Mouse (Mus musculus) neural tube, embryonic 15.5 days (tissue): ENCODE measurements around the gene Nkd2. TPM values are rescaled to one million over a fixed set of nuclear protein-coding genes. Genes with fewer than 3 reads are reported as not detected.

Experiments used
- ATAC-seq: fragments of 200-750 bp; cut with Nextera tagmentation; 2 replicates; pipeline ENCODE4 v1.8.0; 2017; ENCODE audit warnings: mild to moderate bottlenecking, moderate TSS enrichment, moderate library complexity; ENCODE audit not compliant: low FRiP score
- H3K27ac ChIP-seq: fragments of 300-500 bp; sonication (generic); replicated peaks from 2 replicates; pipeline ENCODE4 v1.5.1; 2015; ENCODE audit warnings: mild to moderate bottlenecking, inconsistent platforms
- H3K27me3 ChIP-seq: fragments of 300-500 bp; sonication (generic); replicated peaks from 2 replicates; pipeline ENCODE4 v1.6.1; 2015; ENCODE audit warnings: inconsistent platforms
- H3K36me3 ChIP-seq: fragments of 300-500 bp; sonication (generic); 2 replicates; pipeline ENCODE4 v1.6.1; 2015; ENCODE audit warnings: inconsistent platforms
- H3K4me1 ChIP-seq: fragments of 300-500 bp; sonication (generic); 2 replicates; pipeline ENCODE4 v1.6.1; 2015; ENCODE audit warnings: inconsistent platforms
- H3K4me2 ChIP-seq: fragments of 300-500 bp; sonication (generic); 2 replicates; pipeline ENCODE4 v1.6.1; 2015; ENCODE audit warnings: inconsistent platforms, mild to moderate bottlenecking, moderate library complexity
- H3K4me3 ChIP-seq: fragments of 300-500 bp; sonication (generic); replicated peaks from 2 replicates; pipeline ENCODE4 v1.5.1; 2015; ENCODE audit warnings: mild to moderate bottlenecking, inconsistent platforms
- H3K9ac ChIP-seq: fragments of 300-500 bp; sonication (generic); replicated peaks from 2 replicates; pipeline ENCODE4 v1.6.1; 2015; ENCODE audit warnings: mild to moderate bottlenecking, inconsistent platforms
- H3K9me3 ChIP-seq: fragments of 300-500 bp; sonication (generic); replicated peaks from 2 replicates; pipeline ENCODE4 v1.6.1; 2016; ENCODE audit warnings: inconsistent platforms
- WGBS: fragments of 180-500 bp; shearing (Covaris S2); methylation state at CpG from one replicate; pipeline ENCODE4 v1.1.7; 2015; ENCODE audit warnings: mixed read lengths; 5-methylcytosine and 5-hydroxymethylcytosine counted together
- polyA plus RNA-seq: library from polyadenylated mRNA; unstranded; fragments of >200 nt; fragmentation: Nextera tagmentation; extraction: Ambion mirVana; gene quantifications from 2 replicates; pipeline ENCODE4 v1.2.1, GENCODE M21; 2015

The Nkd2 gene
- 12.2 and 12.7 TPM in 2 replicates for polyA plus RNA-seq

DNA sequence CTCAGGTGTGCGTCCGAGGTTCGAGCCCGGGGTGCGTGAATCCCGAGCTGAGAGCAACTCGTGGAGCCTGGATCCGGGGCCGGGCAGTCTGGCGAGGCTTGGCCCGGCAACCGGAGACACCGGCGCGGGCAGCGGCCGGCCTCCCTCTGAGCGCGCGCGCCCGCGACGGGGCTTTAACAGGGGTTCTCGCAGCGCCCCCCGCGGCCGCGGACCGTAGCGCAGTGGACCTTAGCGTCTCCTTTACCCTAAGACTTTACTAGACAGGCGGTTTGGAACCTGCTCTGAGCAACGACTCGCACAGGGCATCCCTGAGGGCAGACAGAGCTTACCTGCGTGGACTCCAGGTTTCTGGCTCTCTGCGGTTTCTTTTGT lies at the start of gene Nkd2:
Gene Nkd2 (minus strand): TSS at position 167 of the 372 bp plus-strand sequence.
- peak within 1 kb of the TSS; percentile 91 for H3K4me2 ChIP-seq
- H3K9ac ChIP-seq = peak within 1 kb of the TSS; percentile 69
- no peak within 1 kb of the TSS for H3K27ac ChIP-seq
- H3K4me3 ChIP-seq = peak within 1 kb of the TSS; percentile 66
- H3K4me1 ChIP-seq = peaks cover 10% of the 10 kb centered on the region; the same call in 1 of the 2 replicates
- 1% methylated on average over 38 of the region's 38 CpGs for WGBS
- H3K9me3 ChIP-seq = no peaks in the 10 kb centered on the region
- peaks cover 12% of the 10 kb centered on the region; the same call in 1 of the 2 replicates for H3K27me3 ChIP-seq
- no peaks in the 10 kb centered on the region for H3K36me3 ChIP-seq
- peak; percentile 90 for ATAC-seq

DNA sequence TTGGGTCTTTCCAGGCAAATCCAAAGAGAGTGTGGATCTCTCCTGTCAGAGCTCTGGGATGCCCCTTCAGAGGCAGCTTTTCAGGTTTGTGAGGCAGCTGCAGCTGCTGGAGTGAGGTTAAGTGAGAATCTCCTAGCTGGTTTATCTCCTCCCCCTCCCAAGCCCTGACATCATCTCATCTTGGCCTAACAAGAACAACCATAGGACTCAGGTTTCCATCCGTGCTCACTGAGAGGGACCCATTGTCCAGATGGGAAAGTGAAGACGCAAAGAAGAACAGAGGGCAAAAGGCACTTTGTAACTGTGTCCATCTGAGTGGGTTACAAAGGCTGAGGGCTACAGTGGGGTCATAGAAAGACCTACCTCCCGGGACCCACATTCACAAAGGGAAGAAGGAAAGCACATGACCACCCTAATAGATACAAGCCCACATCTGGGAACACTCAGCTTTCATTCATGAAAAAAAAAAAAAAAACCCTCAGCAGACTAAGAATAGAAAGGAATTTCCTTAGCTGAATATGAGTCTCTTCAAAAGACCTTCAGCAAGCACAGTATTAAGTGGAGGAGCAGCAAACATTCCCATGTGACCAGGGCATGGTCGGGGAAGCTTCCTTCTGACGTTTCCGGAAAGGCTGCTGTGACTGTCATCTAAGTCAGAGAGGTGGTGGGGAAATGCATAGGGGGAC lies 45.2 kb upstream of the Nkd2 start:
- H3K9me3 ChIP-seq = no peaks in the 10 kb centered on the region
- no peaks in the 10 kb centered on the region for H3K36me3 ChIP-seq
- no peak overlapping the region for H3K4me3 ChIP-seq
- no peak for ATAC-seq
- no peak overlapping the region for H3K4me2 ChIP-seq
- no peaks in the 10 kb centered on the region for H3K4me1 ChIP-seq
- no peak overlapping the region for H3K9ac ChIP-seq
- H3K27me3 ChIP-seq = no peaks in the 10 kb centered on the region
- 68% methylated on average over 6 of the region's 6 CpGs for WGBS
- no peak overlapping the region for H3K27ac ChIP-seq

DNA sequence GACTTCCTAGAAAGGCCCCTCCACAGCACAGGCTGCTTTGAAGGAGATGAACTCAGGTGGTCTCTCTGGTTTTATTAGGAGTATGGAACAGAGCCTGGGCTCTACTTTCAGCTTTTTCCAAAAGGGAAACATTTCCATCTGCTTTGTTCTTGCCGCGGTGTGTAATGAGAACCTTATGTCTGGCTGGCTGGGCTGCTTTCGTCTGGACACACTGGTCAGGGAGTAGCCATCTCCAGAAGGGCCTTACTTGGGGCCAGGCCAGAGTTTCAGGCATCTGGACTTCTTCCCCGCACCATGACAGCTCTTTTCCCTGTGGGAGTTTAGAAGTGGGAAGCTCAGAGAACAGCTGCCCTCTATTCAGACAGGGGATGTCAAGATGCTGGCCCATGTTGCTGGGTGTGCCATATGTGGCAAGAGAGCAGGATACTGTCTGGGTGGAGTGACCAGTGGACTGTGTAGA lies 40.0 kb upstream of the Nkd2 start:
- Histone ChIP-seq H3K4me2 (no peak overlapping the region), H3K36me3 (no peaks in the 10 kb centered on the region), H3K9me3 (no peaks in the 10 kb centered on the region), H3K4me1 (no peaks in the 10 kb centered on the region), H3K9ac (no peak overlapping the region), H3K27ac (no peak overlapping the region), H3K4me3 (no peak overlapping the region), H3K27me3 (no peaks in the 10 kb centered on the region)
- no peak for ATAC-seq
- WGBS = 87% methylated on average over 4 of the region's 4 CpGs

DNA sequence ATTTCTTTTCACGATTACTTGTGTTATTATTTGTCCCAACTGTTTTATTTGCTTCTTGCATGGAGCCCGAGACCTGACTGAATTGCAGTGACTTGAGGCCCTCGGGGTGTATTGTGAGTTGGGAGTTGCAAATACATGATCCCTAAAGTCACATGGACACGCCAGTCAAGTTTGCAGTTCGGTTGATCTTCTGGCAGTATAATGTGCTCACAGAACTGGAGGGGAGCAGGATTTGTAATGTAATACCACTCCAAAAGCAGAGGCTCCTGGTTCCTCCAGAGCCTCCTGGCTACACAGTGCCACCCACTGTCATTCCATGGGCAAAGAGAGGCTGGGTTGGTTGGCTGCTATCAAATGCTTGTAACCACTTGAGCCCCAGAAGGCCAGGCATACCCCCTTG lies 39.2 kb upstream of the Nkd2 start:
- H3K4me1 ChIP-seq = no peaks in the 10 kb centered on the region
- no peak overlapping the region for H3K9ac ChIP-seq
- H3K4me3 ChIP-seq = no peak overlapping the region
- no peaks in the 10 kb centered on the region for H3K27me3 ChIP-seq
- no peak overlapping the region for H3K27ac ChIP-seq
- H3K9me3 ChIP-seq = no peaks in the 10 kb centered on the region
- 89% methylated on average over 5 of the region's 5 CpGs for whole genome bisulfite sequencing
- ATAC-seq = no peak
- H3K4me2 ChIP-seq = no peak overlapping the region
- no peaks in the 10 kb centered on the region for H3K36me3 ChIP-seq

DNA sequence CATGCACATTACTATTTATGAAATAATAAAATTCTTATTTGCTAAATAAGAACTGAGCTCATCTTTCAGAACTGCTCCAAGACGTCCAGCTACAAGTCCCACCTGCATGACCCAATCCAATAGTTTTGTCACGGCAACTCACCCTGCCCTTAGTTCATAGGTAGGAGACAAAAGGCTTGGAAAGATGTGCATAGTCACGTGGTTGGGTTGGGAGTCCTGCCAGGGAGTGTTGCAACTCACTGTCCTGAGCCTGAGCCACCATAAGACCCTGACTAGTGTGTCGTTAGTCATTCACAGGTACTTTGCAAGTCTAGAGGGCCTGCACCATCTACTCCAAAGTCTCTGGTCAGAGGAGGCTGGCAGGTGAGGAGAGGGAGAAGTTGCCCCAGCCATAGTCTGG lies 38.6 kb upstream of the Nkd2 start:
- Histone ChIP-seq H3K36me3 (no peaks in the 10 kb centered on the region), H3K9ac (no peak overlapping the region), H3K4me3 (no peak overlapping the region), H3K4me1 (no peaks in the 10 kb centered on the region), H3K4me2 (no peak overlapping the region), H3K27me3 (no peaks in the 10 kb centered on the region), H3K9me3 (no peaks in the 10 kb centered on the region), H3K27ac (no peak overlapping the region)
- WGBS = 78% methylated on average over 4 of the region's 4 CpGs
- no peak for ATAC-seq

DNA sequence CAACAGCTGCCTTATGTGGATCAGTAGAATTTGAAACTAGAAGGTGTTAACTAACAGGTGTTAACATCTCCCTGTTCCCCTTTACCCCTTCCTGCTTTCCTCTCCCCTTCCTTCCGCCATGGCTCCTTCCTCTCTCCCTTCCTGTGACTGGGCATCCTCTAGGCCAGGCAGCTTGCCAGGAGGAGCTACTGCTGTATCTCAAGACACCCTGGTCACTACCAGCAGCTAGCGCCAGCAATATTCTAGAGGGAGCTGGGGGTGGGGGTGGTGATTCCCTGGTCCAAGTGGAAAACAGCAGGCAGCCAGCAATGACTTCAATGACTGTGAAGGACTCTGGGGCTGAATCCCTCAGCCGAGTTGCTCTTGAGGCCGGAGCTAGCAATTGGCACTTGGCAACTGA lies 38.2 kb upstream of the Nkd2 start:
- H3K9me3 ChIP-seq = no peaks in the 10 kb centered on the region
- no peak overlapping the region for H3K4me2 ChIP-seq
- no peak overlapping the region for H3K27ac ChIP-seq
- H3K4me3 ChIP-seq = no peak overlapping the region
- no peaks in the 10 kb centered on the region for H3K27me3 ChIP-seq
- no peak for ATAC-seq
- no peak overlapping the region for H3K9ac ChIP-seq
- no peaks in the 10 kb centered on the region for H3K4me1 ChIP-seq
- H3K36me3 ChIP-seq = no peaks in the 10 kb centered on the region
- 78% methylated on average over 4 of the region's 4 CpGs for WGBS

DNA sequence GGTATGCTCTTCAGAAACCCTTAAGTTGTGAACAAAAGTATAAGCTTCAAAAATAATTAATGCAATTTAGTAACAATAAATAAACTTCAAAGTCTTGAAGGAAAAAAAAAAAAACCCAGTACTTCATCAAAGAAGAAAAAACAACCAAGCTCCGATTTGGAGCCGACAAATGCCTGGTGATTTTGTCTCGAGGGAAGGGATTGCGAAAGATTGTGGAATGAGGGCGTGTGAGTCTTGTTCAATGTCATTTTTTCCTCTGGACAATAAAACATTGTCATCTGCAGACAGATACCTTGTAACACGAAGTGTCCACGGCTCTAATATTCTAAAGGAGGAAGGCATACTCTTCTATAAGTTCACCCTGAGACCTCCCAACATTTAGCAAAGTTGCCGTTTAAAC lies 33.9 kb upstream of the Nkd2 start:
- Histone ChIP-seq H3K9ac (no peak overlapping the region), H3K4me1 (no peaks in the 10 kb centered on the region), H3K9me3 (no peaks in the 10 kb centered on the region), H3K27ac (no peak overlapping the region), H3K36me3 (no peaks in the 10 kb centered on the region), H3K4me3 (no peak overlapping the region), H3K4me2 (no peak overlapping the region), H3K27me3 (no peaks in the 10 kb centered on the region)
- ATAC-seq = no peak
- WGBS = 85% methylated on average over 8 of the region's 8 CpGs

DNA sequence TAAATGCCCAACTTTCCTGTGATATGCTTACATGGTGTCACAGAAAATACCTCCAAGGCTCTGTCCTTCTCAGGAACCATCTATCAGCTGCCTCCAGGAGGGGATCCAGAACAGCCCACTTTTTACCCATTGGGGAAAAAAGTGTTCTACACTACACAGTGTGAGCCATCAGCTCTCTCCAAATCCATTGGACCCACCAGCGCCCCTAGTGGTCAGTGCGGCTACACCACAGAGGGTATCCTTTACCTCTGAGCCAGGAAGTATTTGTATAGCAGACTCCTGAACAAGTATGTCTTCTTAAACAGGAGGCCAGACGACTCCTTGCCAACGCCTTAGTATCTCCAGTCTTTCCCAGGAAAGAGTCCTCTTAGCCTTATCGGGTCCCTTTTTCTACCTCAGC lies 32.4 kb upstream of the Nkd2 start:
- Histone ChIP-seq H3K9ac (no peak overlapping the region), H3K4me3 (no peak overlapping the region), H3K4me2 (no peak overlapping the region), H3K27ac (no peak overlapping the region), H3K36me3 (no peaks in the 10 kb centered on the region), H3K27me3 (no peaks in the 10 kb centered on the region), H3K4me1 (no peaks in the 10 kb centered on the region), H3K9me3 (no peaks in the 10 kb centered on the region)
- WGBS = 92% methylated on average over 5 of the region's 5 CpGs
- no peak for ATAC-seq

DNA sequence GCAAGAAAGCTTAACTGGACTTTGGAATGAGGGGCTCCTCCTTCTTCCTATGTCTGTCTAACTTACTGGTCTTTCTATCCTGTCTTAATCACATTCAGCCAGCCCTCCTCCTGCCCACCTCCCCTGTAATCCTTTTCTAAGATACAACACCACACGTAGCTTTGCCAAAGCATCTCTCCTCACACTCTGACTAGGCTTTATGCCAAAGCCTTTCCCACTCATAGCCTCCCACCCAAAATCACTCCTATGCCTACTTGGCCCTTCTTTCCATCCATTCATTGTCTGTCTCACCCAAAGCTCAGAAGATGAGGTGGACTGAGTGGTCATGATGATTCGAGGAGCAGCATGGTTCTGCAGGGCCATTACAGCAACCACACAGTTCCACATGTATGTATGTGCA lies 24.7 kb upstream of the Nkd2 start:
- ATAC-seq = no peak
- Histone ChIP-seq H3K4me1 (no peaks in the 10 kb centered on the region), H3K9me3 (no peaks in the 10 kb centered on the region), H3K27me3 (no peaks in the 10 kb centered on the region), H3K4me3 (no peak overlapping the region), H3K4me2 (no peak overlapping the region), H3K27ac (no peak overlapping the region), H3K9ac (no peak overlapping the region), H3K36me3 (no peaks in the 10 kb centered on the region)
- 73% methylated on average over 2 of the region's 2 CpGs for WGBS

DNA sequence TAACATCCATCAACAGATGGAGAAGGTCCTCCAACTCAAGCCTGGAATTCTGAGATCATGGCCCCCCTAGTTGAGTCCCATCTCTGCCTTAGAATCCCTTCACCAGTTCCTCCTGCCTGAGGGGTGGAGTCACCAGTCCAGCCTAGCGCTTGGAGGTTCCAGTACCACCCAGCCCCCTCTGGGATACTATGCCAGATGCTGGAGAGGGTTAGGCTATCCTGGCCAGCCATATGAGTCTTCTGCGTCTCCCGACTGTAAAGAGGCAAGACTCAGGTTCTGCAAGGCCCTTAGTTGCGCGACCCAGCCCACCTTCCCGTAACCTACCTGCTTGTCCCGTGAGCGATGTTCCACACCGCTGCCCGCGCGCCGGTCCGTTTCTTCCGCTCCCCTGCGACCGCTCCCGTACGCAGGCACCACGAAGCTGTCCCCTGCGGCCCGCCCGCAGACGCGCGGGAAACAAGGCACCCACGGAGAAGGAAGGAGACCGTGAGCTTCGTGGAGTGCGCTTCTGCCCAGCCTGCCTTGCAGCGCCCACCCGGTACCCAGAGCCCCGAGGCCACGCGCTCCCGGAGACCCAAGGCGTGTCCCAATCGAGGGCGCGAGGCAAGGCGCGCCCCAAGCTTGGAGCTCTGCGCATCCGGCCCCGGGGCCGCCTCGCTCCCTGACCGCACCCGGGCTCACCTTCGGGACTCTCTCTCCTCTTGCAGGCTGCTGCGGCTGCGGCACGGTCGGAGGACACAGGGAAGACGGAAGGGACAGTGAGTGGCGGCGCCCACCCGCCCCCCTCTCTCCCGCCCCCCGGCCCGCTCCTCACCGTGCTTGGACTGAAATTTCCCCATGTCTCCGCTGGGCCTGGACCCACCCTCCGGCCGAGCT lies 604 bp downstream of the Nkd2 start:
- WGBS = under 1% methylated on average over 65 of the region's 65 CpGs
- peak overlapping the region; percentile 69 for H3K9ac ChIP-seq
- peaks cover 10% of the 10 kb centered on the region; the same call in 1 of the 2 replicates for H3K4me1 ChIP-seq
- peaks cover 12% of the 10 kb centered on the region; the same call in 1 of the 2 replicates for H3K27me3 ChIP-seq
- no peak overlapping the region for H3K27ac ChIP-seq
- H3K36me3 ChIP-seq = no peaks in the 10 kb centered on the region
- peak overlapping the region; percentile 91 for H3K4me2 ChIP-seq
- H3K4me3 ChIP-seq = peak overlapping the region; percentile 66
- ATAC-seq = peak; percentile 84
- H3K9me3 ChIP-seq = no peaks in the 10 kb centered on the region

DNA sequence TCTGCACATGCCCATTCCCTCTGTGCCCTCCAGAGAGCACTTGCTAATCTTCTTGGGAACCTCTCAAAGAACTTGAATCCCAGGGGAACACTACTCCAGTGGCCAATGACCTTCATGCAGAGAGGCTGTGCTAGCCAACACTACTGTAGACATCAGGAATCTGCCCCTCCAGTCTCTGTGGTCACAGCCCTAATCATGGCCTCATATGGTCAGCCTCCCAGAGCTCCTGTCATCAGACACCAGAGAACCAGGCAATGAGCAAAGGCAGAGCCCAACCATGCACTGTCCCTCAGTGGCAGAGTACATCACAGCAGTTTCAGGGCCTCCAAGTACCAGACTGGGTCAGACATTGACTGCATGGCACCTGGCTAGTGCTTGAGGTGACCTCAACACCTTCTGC lies 4.7 kb downstream of the Nkd2 start:
- H3K36me3 ChIP-seq = no peaks in the 10 kb centered on the region
- peaks cover 6% of the 10 kb centered on the region; the same call in 1 of the 2 replicates for H3K27me3 ChIP-seq
- H3K4me2 ChIP-seq = no peak overlapping the region
- no peaks in the 10 kb centered on the region for H3K9me3 ChIP-seq
- H3K9ac ChIP-seq = no peak overlapping the region
- peaks cover 14% of the 10 kb centered on the region; the same call in 1 of the 2 replicates for H3K4me1 ChIP-seq
- H3K27ac ChIP-seq = no peak overlapping the region
- no peak overlapping the region for H3K4me3 ChIP-seq
- no peak for ATAC-seq

DNA sequence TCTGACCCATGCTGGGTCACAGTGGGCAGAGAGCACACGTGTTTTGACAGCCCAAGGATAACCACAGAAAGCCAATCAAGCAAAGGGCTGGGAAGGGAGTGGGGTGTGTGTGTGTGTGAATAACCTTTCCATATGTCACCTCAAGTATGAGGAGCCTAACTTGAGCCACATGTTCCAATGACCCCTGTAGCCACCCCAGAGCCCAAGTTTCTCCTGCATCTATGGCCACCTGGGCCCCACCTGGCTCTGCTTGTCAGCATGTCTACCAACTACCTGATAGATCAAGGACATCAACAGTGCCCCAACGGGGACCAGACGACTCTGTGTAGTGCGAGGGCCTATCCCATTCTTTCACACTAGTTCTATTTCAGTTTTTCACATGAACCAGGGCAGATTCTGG lies 7.7 kb downstream of the Nkd2 start:
- ATAC-seq = no peak
- Histone ChIP-seq H3K27ac (no peak overlapping the region), H3K9ac (no peak overlapping the region), H3K36me3 (no peaks in the 10 kb centered on the region), H3K4me2 (no peak overlapping the region), H3K27me3 (0 out of 2 replicates have a peak, but pooled peaks cover 1% of the 10 kb centered on the region), H3K4me3 (no peak overlapping the region), H3K9me3 (no peaks in the 10 kb centered on the region), H3K4me1 (peaks cover 24% of the 10 kb centered on the region)
- 86% methylated on average over 4 of the region's 4 CpGs for WGBS
